Mouse (Mus musculus) urinary bladder, adult 2 months (tissue): ENCODE measurements at regions not wholly inside any gene's neighbourhood (a gene's known extent, or its start where the extent isn't known, plus 50 kb on each side); places are given as distances from the start of the nearest gene placed in this dataset.

Experiments
- DNase-seq: peaks from one replicate; pipeline ENCODE4 v3.0.0; 2022; ENCODE audit warnings: low spot score

- no peak for DNase-seq
These were observed 95.6 kb upstream of the Acvr2a start for GRCm38 (mm10) chr2:48718261-48718660.

- no peak for DNase-seq
These were observed 83.1 kb upstream of the Acvr2a start for GRCm38 (mm10) chr2:48730780-48731179.

GRCm38 (mm10) chr2:48733936-48734335 is 80.0 kb upstream of the Acvr2a start:
- DNase-seq: no peak

- DNase-seq: no peak
These were observed 79.4 kb upstream of the Acvr2a start for GRCm38 (mm10) chr2:48734521-48734920.

- DNase-seq: no peak
These were observed 77.6 kb upstream of the Acvr2a start for GRCm38 (mm10) chr2:48736312-48736711.
